Mouse (Mus musculus) C2C12 (cell line): ENCODE measurements around the gene Mfap2. TPM values are rescaled to one million over a fixed set of nuclear protein-coding genes. Genes with fewer than 3 reads are reported as not detected.

Experiments used
- H3K27me3 ChIP-seq: one replicate; pipeline ENCODE4 v1.6.1; 2011; ENCODE audit not compliant: control insufficient read depth, insufficient read depth, insufficient read length
- H3K36me3 ChIP-seq: one replicate; pipeline ENCODE4 v1.6.1; 2011; ENCODE audit not compliant: control insufficient read depth, insufficient read depth
- H3K4me3 ChIP-seq: one replicate; pipeline ENCODE4 v1.5.1; 2011; ENCODE audit warnings: mild to moderate bottlenecking, control low read depth; ENCODE audit not compliant: poor library complexity, insufficient read depth, severe bottlenecking
- H3K79me2 ChIP-seq: one replicate; pipeline ENCODE4 v1.6.1; 2011; ENCODE audit not compliant: control insufficient read depth, insufficient read depth
- H3K79me3 ChIP-seq: one replicate; pipeline ENCODE4 v1.6.1; 2011; ENCODE audit warnings: low read depth, control low read depth
- H3ac ChIP-seq: one replicate; pipeline ENCODE3; 2011; ENCODE audit warnings: low read depth; ENCODE audit not compliant: control insufficient read depth, insufficient read length
- CEBPB ChIP-seq: IDR thresholded peaks from one replicate; pipeline ENCODE4 v1.6.1; 2011; ENCODE audit warnings: low read depth, mild to moderate bottlenecking, control low read depth, moderate library complexity
- CTCF ChIP-seq: IDR thresholded peaks from one replicate; pipeline ENCODE4 v1.5.1; 2011; ENCODE audit not compliant: control insufficient read depth, insufficient read depth, insufficient read length
- FOSL1 ChIP-seq: IDR thresholded peaks from one replicate; pipeline ENCODE4 v1.8.0; 2011; ENCODE audit warnings: mild to moderate bottlenecking, low read length; ENCODE audit not compliant: poor library complexity, insufficient read depth, severe bottlenecking
- MAX ChIP-seq: IDR thresholded peaks from one replicate; pipeline ENCODE4 v1.6.1; 2011; ENCODE audit warnings: mild to moderate bottlenecking, control low read depth
- MYOD1 ChIP-seq: IDR thresholded peaks from one replicate; pipeline ENCODE4 v1.6.1; 2011; ENCODE audit warnings: low read depth; ENCODE audit not compliant: control insufficient read depth, insufficient read length
- MYOG ChIP-seq: IDR thresholded peaks from one replicate; pipeline ENCODE4 v1.6.1; 2011; ENCODE audit not compliant: control insufficient read depth, insufficient read length; ENCODE audit errors: extremely low read depth
- USF1 ChIP-seq: IDR thresholded peaks from one replicate; pipeline ENCODE4 v1.6.1; 2011; ENCODE audit warnings: low read depth, mild to moderate bottlenecking, control low read depth, moderate library complexity
- polyA plus RNA-seq: library from polyadenylated mRNA; unstranded; fragments of >200 nt; fragmentation: generic; extraction: Trizol; gene quantifications from one replicate; pipeline ENCODE4 v1.2.1, GENCODE M21; 2012; ENCODE audit warnings: missing spikeins

Gene Mfap2
- polyA plus RNA-seq, 1 experiment: 2.0 TPM

GRCm38 (mm10) chr4:140989447-140989846 is 20.8 kb upstream of the Mfap2 start:
- Histone ChIP-seq H3K79me3 (no peaks in the 10 kb centered on the region), H3K79me2 (no peaks in the 10 kb centered on the region), H3K27me3 (peaks cover 3% of the 10 kb centered on the region), H3ac (no peak overlapping the region), H3K4me3 (no peak overlapping the region), H3K36me3 (no peaks in the 10 kb centered on the region)
- TF ChIP-seq CTCF: no peak

GRCm38 (mm10) chr4:140992215-140992614 is 18.0 kb upstream of the Mfap2 start:
- TF ChIP-seq MAX (no peak), CEBPB (no peak), USF1 (no peak), MYOD1 (no peak), FOSL1 (no peak), MYOG (no peak), CTCF (no peak)
- Histone ChIP-seq H3K27me3 (no peaks in the 10 kb centered on the region), H3K36me3 (no peaks in the 10 kb centered on the region), H3ac (no peak overlapping the region), H3K79me2 (no peaks in the 10 kb centered on the region), H3K79me3 (no peaks in the 10 kb centered on the region), H3K4me3 (no peak overlapping the region)

- H3K27me3 ChIP-seq: no peaks in the 10 kb centered on the region
- H3K79me3 ChIP-seq: no peaks in the 10 kb centered on the region
- H3K79me2 ChIP-seq: no peaks in the 10 kb centered on the region
- no peak for TF ChIP-seq FOSL1
- no peak for TF ChIP-seq CTCF
- no peak for TF ChIP-seq MAX
- TF ChIP-seq USF1: no peak
- TF ChIP-seq MYOG: no peak
- TF ChIP-seq MYOD1: no peak
- no peak for TF ChIP-seq CEBPB
- H3K4me3 ChIP-seq: no peak overlapping the region
- H3ac ChIP-seq: no peak overlapping the region
- H3K36me3 ChIP-seq: no peaks in the 10 kb centered on the region
Measured at GRCm38 (mm10) chr4:140993846-140994245, 16.4 kb upstream of the Mfap2 start.

GRCm38 (mm10) chr4:140995811-140996210 is 14.4 kb upstream of the Mfap2 start:
- Histone ChIP-seq H3ac (no peak overlapping the region), H3K27me3 (no peaks in the 10 kb centered on the region), H3K4me3 (no peak overlapping the region), H3K79me2 (no peaks in the 10 kb centered on the region), H3K36me3 (no peaks in the 10 kb centered on the region), H3K79me3 (no peaks in the 10 kb centered on the region)
- TF ChIP-seq MAX (no peak), USF1 (no peak), FOSL1 (no peak), CEBPB (no peak), MYOD1 (no peak)

- H3K4me3 ChIP-seq: no peak overlapping the region
- no peak overlapping the region for H3ac ChIP-seq
- H3K27me3 ChIP-seq: no peaks in the 10 kb centered on the region
- H3K36me3 ChIP-seq: no peaks in the 10 kb centered on the region
- no peak for TF ChIP-seq FOSL1
- TF ChIP-seq MYOG: no peak
- TF ChIP-seq USF1: no peak
- TF ChIP-seq MYOD1: no peak
- no peak for TF ChIP-seq CTCF
- no peak for TF ChIP-seq CEBPB
- no peak for TF ChIP-seq MAX
- H3K79me3 ChIP-seq: no peaks in the 10 kb centered on the region
- no peaks in the 10 kb centered on the region for H3K79me2 ChIP-seq
Measured at GRCm38 (mm10) chr4:140996812-140997211, 13.4 kb upstream of the Mfap2 start.

GRCm38 (mm10) chr4:141005983-141006382 is 4.2 kb upstream of the Mfap2 start:
- no peaks in the 10 kb centered on the region for H3K27me3 ChIP-seq
- H3ac ChIP-seq: no peak overlapping the region
- TF ChIP-seq MYOG: no peak
- no peak for TF ChIP-seq USF1
- peak; percentile 68 for TF ChIP-seq CTCF
- TF ChIP-seq MAX: no peak
- TF ChIP-seq CEBPB: no peak
- no peak for TF ChIP-seq MYOD1
- H3K4me3 ChIP-seq: no peak overlapping the region
- no peaks in the 10 kb centered on the region for H3K79me2 ChIP-seq
- H3K36me3 ChIP-seq: no peaks in the 10 kb centered on the region
- no peaks in the 10 kb centered on the region for H3K79me3 ChIP-seq
